Mouse (Mus musculus) frontal cortex, postnatal 14 days (tissue): ENCODE measurements at regions not wholly inside any gene's neighbourhood (a gene's known extent, or its start where the extent isn't known, plus 50 kb on each side); places are given as distances from the start of the nearest gene placed in this dataset.
A peak's percentile ranks its signal among the peaks of the same experiment; 100 is the strongest.

Experiments
- DNase-seq, 2 experiments: peaks; one replicate each; pipeline ENCODE4 v3.0.0; 2022; ENCODE audit warnings: low spot score in 2 of 2

- no peak for DNase-seq
These were observed 306.3 kb upstream of the Gm21830 start for GRCm38 (mm10) chr2:67107274-67107673.

GRCm38 (mm10) chr2:67089418-67089817 is 304.7 kb upstream of the Scn7a start:
- DNase-seq, result peak in 1 of 2 experiments; percentile 3

- DNase-seq, result no peak
These were observed 284.2 kb upstream of the Scn7a start for GRCm38 (mm10) chr2:67068944-67069343.
